Mouse (Mus musculus) thymus, postnatal 36 days (tissue): ENCODE measurements around the gene Zfp37.
"Not testable (repeated sequence)": the region's sequence is repeated elsewhere in the genome, so short reads cannot be mapped to it uniquely, and the experiment has no call there.

Experiments used
- DNase-seq, 2 experiments: peaks; one replicate each; pipeline ENCODE4 v3.0.0; 2022; ENCODE audit warnings: mixed read lengths in 2 of 2

Gene Zfp37

DNA sequence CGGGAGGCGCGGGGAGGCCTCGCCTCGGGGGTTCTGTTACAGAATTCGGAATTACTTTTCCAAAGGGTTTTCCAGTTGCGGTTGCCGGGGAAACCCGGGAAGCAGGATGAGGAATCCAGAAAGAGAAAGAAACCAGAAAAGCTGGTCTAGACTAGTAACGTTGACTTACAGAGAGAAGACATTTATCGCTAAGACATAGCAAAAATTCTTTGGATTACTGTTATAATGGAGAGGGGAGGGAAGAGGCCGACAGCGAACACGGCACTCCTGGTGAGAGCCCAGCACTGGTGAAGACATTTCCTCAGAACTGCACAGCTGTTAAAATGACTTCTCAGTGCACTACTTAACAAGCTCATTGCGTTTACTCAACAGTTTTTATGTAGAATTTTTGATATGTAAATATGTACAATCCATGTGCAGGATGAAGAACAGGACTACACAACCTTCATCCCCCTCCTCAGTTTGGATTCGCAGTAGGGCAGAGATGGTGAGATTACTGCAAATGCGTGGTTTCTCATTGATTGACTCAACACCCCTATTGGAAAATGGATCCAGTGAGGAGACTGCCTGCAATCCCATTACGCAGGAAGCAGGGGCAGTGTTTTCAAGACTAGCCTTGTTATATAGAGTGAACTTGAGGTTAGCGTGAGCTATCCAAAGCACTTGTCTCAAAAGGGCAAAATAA lies 22.0 kb downstream of the Zfp37 start:
- no peak for DNase-seq

DNA sequence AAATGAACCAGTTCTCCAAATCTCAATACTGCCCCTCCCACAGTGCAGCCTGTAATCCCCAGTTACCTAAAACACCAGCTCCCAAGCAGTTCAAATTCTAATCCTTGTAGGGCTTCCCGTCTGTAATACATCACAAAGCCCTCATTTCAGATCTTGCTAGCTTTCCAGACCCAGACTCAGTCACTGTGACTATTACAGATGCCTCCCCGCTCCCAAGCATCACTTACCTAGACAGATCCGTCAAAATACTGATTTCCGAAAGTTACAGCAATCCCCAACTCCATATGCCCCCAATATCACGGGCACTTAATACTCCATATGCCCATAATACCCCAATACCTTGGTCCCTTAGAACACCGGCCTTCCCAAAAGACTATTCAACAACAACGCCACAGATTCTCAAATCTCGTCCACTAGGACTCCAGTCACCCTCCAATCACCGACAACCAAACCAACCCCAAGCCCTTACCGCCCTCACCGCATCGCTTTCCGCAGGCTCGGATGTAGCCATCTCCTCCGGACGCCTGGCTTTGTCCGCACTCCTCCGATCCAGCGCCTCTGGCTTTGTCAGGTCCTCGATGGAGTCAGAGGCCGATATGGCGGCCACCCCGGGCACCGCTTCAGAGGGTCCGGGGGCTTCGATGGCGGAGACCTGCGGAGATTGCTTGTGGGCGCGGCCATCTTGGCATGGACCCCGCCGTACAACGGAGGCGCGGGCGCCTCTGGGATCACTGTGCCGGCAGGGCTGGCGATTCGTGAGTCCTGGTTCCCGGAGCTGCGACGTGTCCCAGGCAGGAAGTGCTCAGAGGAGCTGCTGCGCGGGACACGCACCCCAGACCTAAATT lies 22.8 kb downstream of the Zfp37 start:
- peak in 1 of 2 experiments; percentile 5 for DNase-seq

- DNase-seq: no peak
Observed at GRCm38 (mm10) chr4:62199923-62200529, 30.8 kb downstream of the Zfp37 start.

- DNase-seq: no peak
Observed at GRCm38 (mm10) chr4:62188778-62189177, 42.1 kb downstream of the Zfp37 start.

- no peak for DNase-seq
Observed at GRCm38 (mm10) chr4:62177282-62177681, 53.6 kb downstream of the Zfp37 start.

- no peak for DNase-seq
Observed at GRCm38 (mm10) chr4:62174471-62174870, 56.4 kb downstream of the Zfp37 start.

DNA sequence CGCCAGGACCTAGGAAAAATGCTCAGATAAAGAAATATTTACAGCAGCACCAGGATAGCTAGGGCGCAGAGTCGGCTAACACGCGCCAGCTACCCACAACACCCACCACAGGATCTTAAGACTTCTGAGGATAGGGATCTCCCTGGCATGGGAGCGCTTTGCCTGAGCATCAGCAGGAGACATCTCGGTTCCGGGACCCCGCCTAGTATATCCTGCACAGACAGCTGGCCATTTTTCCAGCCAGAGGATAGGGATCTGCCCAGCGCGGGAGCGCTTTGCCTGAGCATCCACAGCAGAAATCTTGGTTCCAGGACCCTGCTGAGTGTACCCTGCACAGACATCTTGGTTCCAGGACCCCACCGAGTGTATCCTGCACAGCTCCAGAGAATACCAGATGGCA lies 63.2 kb downstream of the Zfp37 start:
- not testable (repeated sequence) for DNase-seq

DNA sequence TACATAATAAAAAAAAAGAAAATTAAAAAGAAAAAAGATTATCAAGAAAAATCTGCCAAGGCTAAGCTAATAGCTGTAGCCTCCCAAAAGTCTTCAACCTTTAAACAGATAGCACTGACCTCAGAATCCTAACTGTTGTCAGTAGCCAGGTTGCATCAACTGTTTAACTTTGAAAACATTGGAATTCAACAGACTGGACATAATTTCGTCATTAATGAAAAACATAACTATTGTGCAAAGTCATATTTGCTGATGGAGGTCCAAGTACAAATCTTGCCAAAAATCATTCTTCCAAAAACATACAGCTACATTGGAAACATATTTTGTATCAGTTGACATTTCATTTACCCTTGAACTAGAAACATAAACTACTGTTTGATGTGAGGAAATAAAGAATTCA lies 72.4 kb downstream of the Zfp37 start:
- no peak for DNase-seq

- DNase-seq: no peak
Observed at GRCm38 (mm10) chr4:62150811-62151210, 80.0 kb downstream of the Zfp37 start, which contains the start of gene Mup21. Mup21 (minus strand) TSS chr4:62150863.
